Mouse (Mus musculus): ENCODE measurements around the gene Sap30bp.

DNA sequence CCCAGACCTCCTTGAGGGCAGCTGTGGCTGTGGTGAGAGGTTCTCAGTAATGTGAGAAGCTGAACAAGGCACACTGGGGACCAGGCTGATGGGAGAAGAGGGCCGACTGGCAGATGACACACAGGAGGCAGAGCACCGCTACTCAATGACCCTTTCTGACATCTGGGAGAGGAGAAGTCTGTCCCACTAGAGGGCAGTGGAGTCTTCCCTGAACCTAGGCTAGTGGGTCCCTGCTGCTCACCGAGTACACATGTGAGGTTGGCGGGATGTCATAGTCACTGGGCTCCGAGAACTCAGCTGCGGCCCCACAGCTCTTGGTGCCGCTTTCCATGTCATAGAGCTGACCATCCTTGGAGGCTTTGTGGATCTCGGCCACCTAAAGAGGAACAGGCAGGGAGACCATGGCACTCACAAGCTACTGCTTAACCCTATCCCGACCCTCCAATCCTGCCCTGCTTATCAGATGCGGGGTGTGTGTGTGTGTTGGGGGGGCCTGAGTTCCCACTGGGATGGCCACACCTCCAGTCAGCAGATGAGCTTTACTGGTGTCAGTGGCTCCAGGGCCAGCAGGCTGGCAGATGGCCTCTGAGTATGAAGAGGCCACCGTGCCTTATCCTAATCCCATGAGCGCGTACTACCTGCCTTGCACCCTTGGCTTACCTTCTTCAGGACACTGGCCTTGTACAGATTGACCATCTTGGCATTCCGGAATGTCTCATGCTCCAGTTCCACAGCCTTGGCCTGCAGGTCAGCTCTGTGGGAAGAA, 38.1 kb upstream of the Sap30bp start:
- TF ChIP-seq POLR2A (IDR thresholded peaks at IDR 0.05; ENCODE audit: borderline replicate concordance, insufficient read depth, low read length) (no peak), CTCF (IDR thresholded peaks at IDR 0.05; ENCODE audit: borderline replicate concordance, insufficient read depth, low read depth, low read length) (no peak)
